Mouse (Mus musculus): ENCODE measurements at regions not wholly inside any gene's neighbourhood (a gene's known extent, or its start where the extent isn't known, plus 50 kb on each side); places are given as distances from the start of the nearest gene placed in this dataset.
"Not testable (repeated sequence)": the region's sequence is repeated elsewhere in the genome, so short reads cannot be mapped to it uniquely, and the experiment has no call there.

DNA sequence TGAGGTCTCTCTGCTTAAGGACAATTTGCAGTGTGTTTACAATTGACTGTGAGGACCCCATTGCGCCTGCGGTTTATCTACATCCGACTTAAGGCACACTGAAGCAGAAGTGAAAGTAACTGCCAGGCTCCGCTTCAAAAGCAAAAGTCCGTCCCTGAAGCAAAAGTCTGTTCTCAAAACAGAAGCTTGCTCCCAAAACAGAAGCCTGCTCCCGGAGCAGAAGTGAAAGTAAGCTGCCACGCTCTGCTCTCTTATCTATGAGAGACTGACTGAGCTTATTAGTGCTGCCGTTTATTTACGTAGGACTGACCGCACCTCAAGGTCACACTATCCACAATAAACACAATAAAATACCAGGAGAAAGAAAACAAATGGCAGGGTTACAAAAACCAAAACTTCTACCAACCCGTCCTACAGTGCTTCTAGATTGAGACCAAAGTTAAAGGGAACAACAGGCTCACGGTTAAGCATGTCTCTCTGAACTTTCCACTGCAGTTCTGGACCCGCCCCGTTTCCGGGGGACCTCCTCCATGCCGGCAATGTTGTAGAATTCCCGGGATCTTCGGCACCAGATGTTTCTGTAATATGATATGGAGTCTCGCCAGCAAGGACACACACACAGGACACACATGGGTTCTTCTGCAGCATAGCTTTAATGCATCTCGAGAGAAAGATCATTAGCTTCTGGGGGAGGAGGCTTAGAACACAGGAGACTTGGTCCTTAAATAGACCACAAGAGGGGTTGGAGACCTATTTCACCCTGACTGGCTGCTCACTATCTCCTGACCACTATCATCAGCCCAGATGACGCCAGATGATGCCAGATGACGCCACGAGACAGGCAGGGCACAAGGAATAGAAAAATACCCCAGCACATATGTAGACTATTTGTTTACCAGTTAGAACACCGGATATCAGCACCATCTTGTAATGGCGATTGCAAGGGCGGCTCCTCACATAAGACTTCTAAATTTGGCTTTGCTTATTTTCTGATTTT is 665.8 kb downstream of the Nebl start:
- not testable (repeated sequence) for TF ChIP-seq CTCF (IDR thresholded peaks at IDR 0.05; ENCODE audit: borderline replicate concordance, insufficient read depth, low read depth, low read length); POLR2A (IDR thresholded peaks at IDR 0.05; ENCODE audit: borderline replicate concordance, insufficient read depth, low read length)

Measured in cerebellum, adult 2 months (tissue).